Mouse (Mus musculus): Measurements from ENCODE around the gene Sdk2.

DNA sequence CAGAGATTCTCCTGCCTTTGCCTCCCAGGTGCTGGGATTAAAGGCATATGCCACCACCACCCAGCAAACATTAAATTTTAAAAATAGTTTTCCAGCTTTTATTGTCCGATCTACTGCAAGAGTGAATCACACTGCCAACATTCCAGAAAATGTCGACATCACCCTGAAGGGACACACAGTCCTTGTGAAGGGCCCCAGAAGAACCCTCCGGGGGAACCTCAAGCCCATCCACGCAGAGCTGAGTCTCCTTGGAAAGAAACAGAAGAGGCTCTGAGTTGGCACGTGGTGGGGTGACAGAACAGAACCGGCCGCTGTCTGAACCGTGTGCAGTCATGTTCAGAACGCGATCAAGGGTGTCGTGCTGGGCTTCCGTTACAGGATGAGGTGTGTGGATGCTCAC lies 310.3 kb downstream of the Sdk2 start:
- TF ChIP-seq USF1 (IDR thresholded peaks at IDR 0.05; ENCODE audit: low read depth, low read length) (no peak), MAX (IDR thresholded peaks at IDR 0.05; ENCODE audit: low read length) (no peak)

Measured in CH12.LX (cell line).